Mouse (Mus musculus) embryonic fibroblast, embryonic 13.5 days (primary cell): ENCODE data around the gene Col5a2. TPM values are rescaled to one million over a fixed set of nuclear protein-coding genes. Genes with fewer than 3 reads are reported as not detected.

Source experiments
- H3K27ac ChIP-seq: 2 replicates; pipeline ENCODE4 v1.5.1; 2012; ENCODE audit warnings: low read length, control low read depth, inconsistent platforms; ENCODE audit not compliant: insufficient read depth
- H3K4me1 ChIP-seq: 2 replicates; pipeline ENCODE4 v1.6.1; 2011; ENCODE audit warnings: low read length; ENCODE audit not compliant: control insufficient read depth, insufficient read depth
- H3K4me3 ChIP-seq: 2 replicates; pipeline ENCODE4 v1.5.1; 2011; ENCODE audit warnings: mild to moderate bottlenecking, control low read depth, low read length; ENCODE audit not compliant: insufficient read depth
- CTCF ChIP-seq: IDR thresholded peaks from 2 replicates; pipeline ENCODE4 v1.5.1; 2011; ENCODE audit warnings: mild to moderate bottlenecking, control low read depth, low read length, moderate library complexity, borderline replicate concordance; ENCODE audit not compliant: insufficient read depth
- POLR2A ChIP-seq: IDR thresholded peaks from 2 replicates; pipeline ENCODE4 v1.6.1; 2011; ENCODE audit warnings: low read depth, mild to moderate bottlenecking, control low read depth, low read length, moderate library complexity
- polyA plus RNA-seq: library from polyadenylated mRNA; stranded (reverse); fragments of >200 nt; gene quantifications from 2 replicates; pipeline ENCODE4 v1.2.4, GENCODE M21; 2011; ENCODE audit warnings: low read depth; ENCODE audit not compliant: missing spikeins, insufficient read length

Gene Col5a2
- polyA plus RNA-seq, 1 experiment = 998 TPM

DNA sequence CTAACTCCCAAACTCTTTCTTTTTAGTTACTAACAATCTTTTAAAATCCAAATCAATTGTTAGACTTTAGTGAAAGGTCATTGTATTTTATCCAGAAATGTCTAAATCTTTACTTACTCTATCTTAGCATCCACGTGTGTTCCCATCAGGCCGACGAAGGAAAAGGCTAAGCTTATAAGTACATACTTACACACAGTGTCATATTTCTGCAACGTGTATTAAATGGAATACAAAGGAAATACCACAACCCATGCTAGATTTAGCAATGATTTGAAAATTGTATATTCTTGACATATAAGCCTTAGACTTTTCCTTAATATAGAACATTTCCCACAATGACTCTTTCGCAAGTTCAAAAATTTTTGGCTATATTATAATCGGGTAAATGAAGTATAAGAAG is 2.6 kb downstream of the Col5a2 start:
- Histone ChIP-seq H3K4me3 (peak overlapping the region; percentile 26; the same call in 1 of the 2 replicates), H3K4me1 (peaks cover 2% of the 10 kb centered on the region), H3K27ac (peak overlapping the region; percentile 59)
- TF ChIP-seq CTCF (no peak), POLR2A (no peak)

DNA sequence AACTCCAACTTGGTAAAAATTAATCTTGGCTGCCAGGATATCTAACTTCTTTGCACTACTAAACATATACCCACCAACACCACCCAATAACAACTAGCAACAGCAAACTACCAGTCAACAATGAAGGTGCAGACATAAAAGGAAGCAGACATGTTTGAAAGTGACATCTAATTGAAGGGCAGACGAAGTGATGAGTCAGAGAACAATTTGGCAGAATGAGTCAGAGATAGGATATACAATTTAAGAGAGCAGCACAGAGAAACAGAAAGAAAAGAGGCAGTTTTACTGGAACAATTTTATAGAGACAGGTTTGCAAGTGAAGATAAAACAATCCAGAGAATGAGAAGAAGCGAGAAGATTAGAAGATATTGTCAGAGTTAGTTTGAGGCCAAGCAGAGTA is 8.1 kb downstream of the Col5a2 start:
- Histone ChIP-seq H3K4me1 (peaks cover 4% of the 10 kb centered on the region), H3K4me3 (no peak overlapping the region), H3K27ac (peak overlapping the region; percentile 94)
- TF ChIP-seq CTCF (no peak), POLR2A (no peak)

DNA sequence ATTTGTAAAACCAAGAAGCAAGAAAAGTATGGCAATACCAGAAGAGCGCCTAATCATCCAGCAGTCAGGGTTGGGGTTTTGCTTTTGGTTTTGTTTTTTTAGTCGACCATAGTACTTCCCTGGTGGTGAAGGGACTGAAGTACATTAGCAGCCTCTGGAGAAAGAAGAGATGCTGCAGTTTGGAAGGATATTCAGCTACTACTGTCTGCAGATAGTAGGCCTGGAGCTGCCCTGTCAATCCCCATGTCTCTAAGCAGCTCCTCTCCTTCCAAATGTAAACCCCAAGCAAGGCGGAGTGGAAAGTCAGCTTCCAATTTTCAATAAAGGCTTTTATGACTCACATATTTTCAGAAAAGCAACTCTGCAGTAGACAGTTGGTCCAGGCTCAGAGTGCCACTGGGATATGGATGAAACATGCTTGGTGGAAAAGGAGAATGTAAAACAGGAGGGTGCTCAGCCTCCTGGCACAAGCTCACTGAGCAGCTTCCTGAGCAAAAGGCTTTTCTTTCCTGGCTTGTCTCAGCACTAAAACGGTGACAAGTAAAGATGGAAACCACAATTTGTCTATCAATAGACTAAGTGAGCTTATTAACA is 10.9 kb downstream of the Col5a2 start:
- Histone ChIP-seq H3K4me3 (no peak overlapping the region), H3K4me1 (peaks cover 7% of the 10 kb centered on the region; the same call in 1 of the 2 replicates), H3K27ac (no peak overlapping the region)
- TF ChIP-seq CTCF = no peak
- no peak for TF ChIP-seq POLR2A

DNA sequence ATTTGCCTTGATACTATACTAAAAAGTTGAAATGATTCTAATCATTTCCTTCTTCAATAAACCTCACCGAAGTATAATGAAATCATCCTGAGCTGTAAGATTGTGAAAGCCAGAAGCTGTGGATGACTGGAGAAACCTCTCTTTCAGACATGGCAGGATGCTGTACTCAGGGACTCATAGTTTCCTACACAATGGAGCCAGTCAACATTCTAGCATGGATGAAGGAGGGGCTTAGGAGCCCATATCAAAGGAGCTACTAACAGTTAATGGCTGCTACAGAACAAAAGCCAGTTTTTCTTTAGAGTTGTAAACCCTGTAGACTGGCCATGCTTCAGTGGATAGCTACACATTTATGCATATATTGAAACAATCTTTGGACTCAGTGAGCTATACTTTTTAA is 12.6 kb downstream of the Col5a2 start:
- 0 out of 2 replicates have a peak overlapping the region, but pooled peaks have one; percentile 44 for H3K27ac ChIP-seq
- H3K4me1 ChIP-seq = peaks cover 7% of the 10 kb centered on the region
- H3K4me3 ChIP-seq = no peak overlapping the region
- TF ChIP-seq CTCF (no peak), POLR2A (no peak)

DNA sequence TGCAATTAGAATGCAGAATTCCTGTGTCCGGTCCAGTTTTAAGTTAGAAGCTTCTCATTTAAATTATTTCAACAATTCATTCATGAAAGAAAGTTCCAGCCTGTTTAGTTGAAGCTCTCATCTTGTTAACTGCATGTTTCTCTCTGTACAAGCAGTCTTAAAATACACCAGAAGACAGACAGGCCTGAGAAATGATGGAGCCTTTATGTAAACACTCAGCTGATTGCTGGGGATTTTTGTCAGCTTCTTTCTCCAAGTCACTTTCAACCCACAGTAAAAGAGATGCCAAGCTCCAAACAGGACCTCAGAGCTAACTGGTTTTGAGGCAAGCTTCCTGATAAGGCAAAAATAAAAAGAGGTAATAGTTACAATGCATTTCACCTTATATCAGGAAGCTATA is 14.8 kb downstream of the Col5a2 start:
- Histone ChIP-seq H3K4me1 (peaks cover 7% of the 10 kb centered on the region), H3K27ac (peak overlapping the region; percentile 54), H3K4me3 (no peak overlapping the region)
- no peak for TF ChIP-seq CTCF
- TF ChIP-seq POLR2A = no peak

DNA sequence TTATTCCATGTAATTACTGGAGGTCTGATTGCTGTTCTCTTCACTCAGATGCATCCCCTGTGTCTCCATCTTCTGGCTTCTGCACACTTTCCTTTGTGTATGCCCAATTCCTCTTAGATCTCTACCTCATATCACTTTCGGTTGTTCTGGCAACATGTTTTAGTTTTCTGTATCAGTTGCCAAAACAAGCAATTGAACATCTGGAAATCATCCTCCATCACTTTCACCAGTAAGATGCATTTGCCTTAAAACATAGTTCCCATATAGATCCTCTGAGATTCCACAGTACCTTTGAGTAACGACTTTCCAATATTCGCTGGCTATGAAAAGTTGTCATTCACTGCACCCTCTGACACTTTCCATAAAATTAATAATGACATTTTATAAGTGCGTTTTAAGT is 20.1 kb downstream of the Col5a2 start:
- Histone ChIP-seq H3K4me3 (no peak overlapping the region), H3K27ac (0 out of 2 replicates have a peak overlapping the region, but pooled peaks have one; percentile 40), H3K4me1 (peaks cover 3% of the 10 kb centered on the region; the same call in 1 of the 2 replicates)
- TF ChIP-seq CTCF = no peak
- no peak for TF ChIP-seq POLR2A

DNA sequence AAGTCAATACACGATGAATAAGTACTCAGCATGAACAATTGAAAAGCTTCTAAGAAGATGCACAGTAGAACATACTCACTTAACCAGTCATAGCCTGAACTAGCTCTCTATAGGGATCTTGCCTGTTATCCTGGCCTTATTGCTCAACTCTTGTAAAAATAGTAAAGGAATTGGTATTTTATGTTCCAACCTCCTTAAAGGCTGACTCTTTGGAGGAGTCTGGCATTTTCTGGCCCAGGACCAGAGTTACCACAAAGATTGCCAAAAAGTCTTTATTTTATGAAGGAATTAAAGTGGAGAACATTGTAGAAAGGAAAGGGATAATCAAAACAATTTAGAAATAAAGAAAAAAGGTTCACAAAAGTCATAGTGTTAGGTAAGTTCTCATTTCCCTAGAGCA is 21.2 kb downstream of the Col5a2 start:
- TF ChIP-seq POLR2A = no peak
- TF ChIP-seq CTCF = no peak
- Histone ChIP-seq H3K27ac (peak overlapping the region; percentile 47; the same call in 1 of the 2 replicates), H3K4me1 (peaks cover 3% of the 10 kb centered on the region; the same call in 1 of the 2 replicates), H3K4me3 (no peak overlapping the region)

DNA sequence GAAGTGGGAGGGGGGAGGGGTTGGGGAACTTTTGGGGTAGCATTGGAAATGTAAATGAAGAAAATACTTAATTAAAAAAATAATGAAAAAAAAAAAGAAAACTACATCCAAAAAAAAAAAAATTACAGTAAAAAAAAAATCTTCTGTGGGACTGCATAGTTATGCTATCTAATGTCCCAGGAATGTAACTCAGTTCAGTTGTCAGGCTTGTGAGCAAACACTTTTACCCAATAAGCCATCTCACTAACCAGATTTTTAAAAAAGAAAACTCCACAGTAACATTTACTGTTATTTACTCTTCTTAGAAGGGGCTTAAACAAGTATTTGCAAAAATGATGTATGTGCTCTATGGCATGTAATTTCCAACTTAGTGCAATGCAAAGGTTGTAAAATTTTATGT is 24.0 kb downstream of the Col5a2 start:
- H3K4me3 ChIP-seq = no peak overlapping the region
- TF ChIP-seq CTCF (no peak), POLR2A (no peak)
- 0 out of 2 replicates have a peak, but pooled peaks cover 3% of the 10 kb centered on the region for H3K4me1 ChIP-seq
- H3K27ac ChIP-seq = peak overlapping the region; percentile 83

DNA sequence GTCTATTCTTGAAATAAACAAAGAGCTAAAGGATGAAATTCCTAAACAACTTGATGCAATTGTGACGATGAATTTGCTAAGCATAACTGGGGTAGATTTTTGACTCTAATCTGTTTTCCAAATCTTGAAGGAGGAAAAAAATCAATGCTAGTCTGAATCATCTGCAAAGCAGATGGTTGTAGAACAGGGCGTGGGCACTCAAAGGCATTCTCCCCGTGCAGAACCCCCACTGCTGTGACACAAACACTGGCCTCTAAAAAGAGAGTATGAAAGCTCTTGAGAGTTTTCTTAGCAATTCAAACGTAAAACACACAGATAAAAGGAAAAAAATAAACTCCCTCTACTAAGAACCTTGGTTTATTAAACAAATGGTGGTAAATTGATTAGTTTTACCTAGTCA is 30.3 kb downstream of the Col5a2 start:
- H3K27ac ChIP-seq = peak overlapping the region; percentile 59; the same call in 1 of the 2 replicates
- H3K4me1 ChIP-seq = no peaks in the 10 kb centered on the region
- TF ChIP-seq CTCF (no peak), POLR2A (no peak)
- no peak overlapping the region for H3K4me3 ChIP-seq

DNA sequence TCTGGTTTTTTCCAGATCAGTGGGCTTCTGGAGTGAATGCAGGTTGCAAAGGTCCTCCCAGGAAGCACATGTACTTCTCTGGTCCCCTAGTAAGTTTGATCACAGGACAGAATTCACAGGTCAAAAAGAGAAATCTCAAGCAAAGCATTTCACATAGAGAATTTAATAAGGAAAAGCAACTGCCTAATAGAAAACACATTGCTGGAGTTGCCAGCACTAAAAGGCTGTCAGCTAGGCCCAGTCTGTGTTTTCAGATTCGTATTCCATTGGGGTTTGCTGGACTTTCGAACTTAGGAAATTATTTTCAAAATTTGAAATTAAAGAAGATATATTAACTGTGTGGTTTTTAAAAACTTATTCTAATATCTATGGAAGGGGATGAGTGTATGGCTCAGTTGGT is 42.3 kb downstream of the Col5a2 start:
- TF ChIP-seq POLR2A (no peak), CTCF (no peak)
- Histone ChIP-seq H3K4me1 (no peaks in the 10 kb centered on the region; the same call in 1 of the 2 replicates), H3K4me3 (no peak overlapping the region), H3K27ac (no peak overlapping the region)

DNA sequence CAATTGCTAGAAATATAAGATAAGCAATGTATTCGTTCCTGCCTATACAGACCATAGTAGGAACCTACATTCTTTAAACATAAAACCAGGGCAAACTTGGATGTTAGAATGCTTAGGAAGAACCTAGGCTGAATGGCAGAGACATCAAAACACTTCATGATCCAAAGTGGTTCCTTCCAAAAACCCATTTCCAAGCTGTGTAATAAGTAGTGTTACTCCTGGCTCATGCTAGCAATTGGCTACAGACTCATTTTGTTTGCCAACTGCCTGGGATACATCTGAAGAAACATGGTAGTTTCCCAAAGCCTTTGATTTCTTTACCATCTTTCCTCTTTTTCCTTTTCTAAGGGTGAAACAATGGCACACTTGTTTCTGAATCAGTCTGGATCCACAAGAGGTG is 47.3 kb downstream of the Col5a2 start:
- H3K27ac ChIP-seq = no peak overlapping the region
- no peak for TF ChIP-seq POLR2A
- no peak for TF ChIP-seq CTCF
- H3K4me3 ChIP-seq = no peak overlapping the region

More for the DNA sequence above, 47.3 kb downstream of the Col5a2 start:
- H3K4me1 ChIP-seq = no peaks in the 10 kb centered on the region; the same call in 1 of the 2 replicates
